Mouse (Mus musculus): ENCODE measurements around the gene Rora. TPM values are rescaled to one million over a fixed set of nuclear protein-coding genes. Genes with fewer than 3 reads are reported as not detected.

Gene Rora
- polyA plus RNA-seq, 1 experiment from 2014 or later, result 23.1 TPM

GRCm38 (mm10) chr9:69174061-69174460 lies 520.5 kb downstream of the Rora start:
- WGBS (ENCODE audit: insufficient replicate concordance), result 13% methylated on average over 6 of the region's 6 CpGs
- Histone ChIP-seq H3K4me3 (ENCODE audit: low read depth, low read length) (no peak overlapping the region), H3K9ac (replicated peaks) (no peak overlapping the region), H3K36me3 (replicated peaks; ENCODE audit: insufficient read depth, low read length) (no peaks in the 10 kb centered on the region), H3K4me1 (ENCODE audit: insufficient read depth) (peaks cover 8% of the 10 kb centered on the region; the same call in 1 of the 2 replicates), H3K4me2 (ENCODE audit: low read depth, low read length) (no peak overlapping the region), H3K27ac (ENCODE audit: low read depth) (0 out of 2 replicates have a peak overlapping the region, but pooled peaks have one; percentile 39), H3K27me3 (ENCODE audit: insufficient read depth, low read length) (no peaks in the 10 kb centered on the region), H3K9me3 (ENCODE audit: low read length) (no peaks in the 10 kb centered on the region)
- DNase-seq (no peak), ATAC-seq (peak; percentile 68)
- TF ChIP-seq EP300 (IDR thresholded peaks at IDR 0.05; ENCODE audit: low read depth) (no peak), CTCF (IDR thresholded peaks at IDR 0.05; ENCODE audit: low read depth) (no peak)

GRCm38 (mm10) chr9:69174527-69175116 lies 521.0 kb downstream of the Rora start:
- H3K27ac ChIP-seq (ENCODE audit: low read depth), result peak overlapping the region; percentile 50
- 36% methylated on average over 10 of the region's 10 CpGs for WGBS (ENCODE audit: insufficient replicate concordance)
- peak overlapping the region; percentile 42 for H3K4me2 ChIP-seq (ENCODE audit: low read depth, low read length)
- no peaks in the 10 kb centered on the region for H3K36me3 ChIP-seq (replicated peaks; ENCODE audit: insufficient read depth, low read length)
- TF ChIP-seq EP300 (IDR thresholded peaks at IDR 0.05; ENCODE audit: low read depth) (no peak), CTCF (IDR thresholded peaks at IDR 0.05; ENCODE audit: low read depth) (no peak)
- no peaks in the 10 kb centered on the region for H3K9me3 ChIP-seq (ENCODE audit: low read length)
- DNase-seq (no peak), ATAC-seq (peak; percentile 70)
- H3K4me3 ChIP-seq (ENCODE audit: low read depth, low read length), result no peak overlapping the region
- peaks cover 8% of the 10 kb centered on the region; the same call in 1 of the 2 replicates for H3K4me1 ChIP-seq (ENCODE audit: insufficient read depth)
- H3K27me3 ChIP-seq (ENCODE audit: insufficient read depth, low read length), result no peaks in the 10 kb centered on the region
- no peak overlapping the region for H3K9ac ChIP-seq (replicated peaks)

- Histone ChIP-seq H3K36me3 (replicated peaks; ENCODE audit: insufficient read depth, low read length) (no peaks in the 10 kb centered on the region), H3K4me1 (ENCODE audit: insufficient read depth) (peaks cover 8% of the 10 kb centered on the region; the same call in 1 of the 2 replicates), H3K4me3 (ENCODE audit: low read depth, low read length) (no peak overlapping the region), H3K9ac (replicated peaks) (no peak overlapping the region), H3K9me3 (ENCODE audit: low read length) (no peaks in the 10 kb centered on the region), H3K27ac (ENCODE audit: low read depth) (no peak overlapping the region), H3K27me3 (ENCODE audit: insufficient read depth, low read length) (no peaks in the 10 kb centered on the region), H3K4me2 (ENCODE audit: low read depth, low read length) (no peak overlapping the region)
- DNase-seq (no peak), ATAC-seq (no peak)
- TF ChIP-seq CTCF (IDR thresholded peaks at IDR 0.05; ENCODE audit: low read depth), result no peak
- no peak for TF ChIP-seq EP300 (IDR thresholded peaks at IDR 0.05; ENCODE audit: low read depth)
- WGBS (ENCODE audit: insufficient replicate concordance), result 54% methylated on average over 3 of the region's 3 CpGs
Measured at GRCm38 (mm10) chr9:69176988-69177387, 523.4 kb downstream of the Rora start.

DNA sequence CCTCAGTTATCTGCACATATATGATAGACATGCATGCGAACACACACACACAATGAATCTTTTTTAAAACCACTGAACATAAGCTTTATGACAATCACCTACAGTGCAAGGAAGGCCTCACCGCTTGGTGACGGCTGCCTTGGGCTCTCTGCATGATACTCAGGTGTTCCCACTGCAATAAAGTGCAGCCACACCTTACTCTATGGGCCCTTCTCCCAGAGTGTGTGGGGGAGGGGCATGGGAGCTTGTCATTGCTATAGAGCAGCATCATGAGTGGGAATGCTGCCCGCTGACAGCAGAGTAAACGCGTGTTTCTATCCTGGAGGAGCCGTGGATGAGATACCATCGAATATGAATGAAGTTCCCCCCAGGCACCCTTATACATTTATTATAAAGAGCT lies 525.6 kb downstream of the Rora start:
- Histone ChIP-seq H3K4me1 (ENCODE audit: insufficient read depth) (peaks cover 10% of the 10 kb centered on the region), H3K27me3 (ENCODE audit: insufficient read depth, low read length) (no peaks in the 10 kb centered on the region), H3K4me2 (ENCODE audit: low read depth, low read length) (no peak overlapping the region), H3K27ac (ENCODE audit: low read depth) (no peak overlapping the region), H3K9ac (replicated peaks) (no peak overlapping the region), H3K9me3 (ENCODE audit: low read length) (no peaks in the 10 kb centered on the region), H3K4me3 (ENCODE audit: low read depth, low read length) (no peak overlapping the region), H3K36me3 (replicated peaks; ENCODE audit: insufficient read depth, low read length) (no peaks in the 10 kb centered on the region)
- no peak for ATAC-seq
- DNase-seq, result no peak
- WGBS (ENCODE audit: insufficient replicate concordance), result 90% methylated on average over 8 of the region's 8 CpGs
- TF ChIP-seq EP300 (IDR thresholded peaks at IDR 0.05; ENCODE audit: low read depth) (no peak), CTCF (IDR thresholded peaks at IDR 0.05; ENCODE audit: low read depth) (no peak)

- Histone ChIP-seq H3K9me3 (ENCODE audit: low read length) (no peaks in the 10 kb centered on the region), H3K4me1 (ENCODE audit: insufficient read depth) (peaks cover 6% of the 10 kb centered on the region; the same call in 1 of the 2 replicates), H3K9ac (replicated peaks) (no peak overlapping the region), H3K27ac (ENCODE audit: low read depth) (peak overlapping the region; percentile 35; the same call in 1 of the 2 replicates), H3K27me3 (ENCODE audit: insufficient read depth, low read length) (no peaks in the 10 kb centered on the region), H3K4me3 (ENCODE audit: low read depth, low read length) (no peak overlapping the region), H3K4me2 (ENCODE audit: low read depth, low read length) (no peak overlapping the region), H3K36me3 (replicated peaks; ENCODE audit: insufficient read depth, low read length) (no peaks in the 10 kb centered on the region)
- no peak for TF ChIP-seq EP300 (IDR thresholded peaks at IDR 0.05; ENCODE audit: low read depth)
- no peak for TF ChIP-seq CTCF (IDR thresholded peaks at IDR 0.05; ENCODE audit: low read depth)
- DNase-seq (no peak), ATAC-seq (no peak)
- WGBS (ENCODE audit: insufficient replicate concordance), result 28% methylated on average over 3 of the region's 3 CpGs
Measured at GRCm38 (mm10) chr9:69180961-69181360, 527.4 kb downstream of the Rora start.

GRCm38 (mm10) chr9:69181411-69181810 lies 527.8 kb downstream of the Rora start:
- Histone ChIP-seq H3K27ac (ENCODE audit: low read depth) (peak overlapping the region; percentile 35; the same call in 1 of the 2 replicates), H3K4me1 (ENCODE audit: insufficient read depth) (peaks cover 6% of the 10 kb centered on the region; the same call in 1 of the 2 replicates), H3K4me2 (ENCODE audit: low read depth, low read length) (no peak overlapping the region), H3K36me3 (replicated peaks; ENCODE audit: insufficient read depth, low read length) (no peaks in the 10 kb centered on the region), H3K27me3 (ENCODE audit: insufficient read depth, low read length) (no peaks in the 10 kb centered on the region), H3K9me3 (ENCODE audit: low read length) (no peaks in the 10 kb centered on the region), H3K9ac (replicated peaks) (no peak overlapping the region), H3K4me3 (ENCODE audit: low read depth, low read length) (no peak overlapping the region)
- ATAC-seq (no peak), DNase-seq (no peak)
- no peak for TF ChIP-seq EP300 (IDR thresholded peaks at IDR 0.05; ENCODE audit: low read depth)
- TF ChIP-seq CTCF (IDR thresholded peaks at IDR 0.05; ENCODE audit: low read depth), result no peak
